Mouse (Mus musculus): ENCODE results near the gene Sgcd. TPM values are rescaled to one million over a fixed set of nuclear protein-coding genes. Genes with fewer than 3 reads are reported as not detected.
A peak's percentile ranks its signal among the peaks of the same experiment; 100 is the strongest.
"Not testable (repeated sequence)": the region's sequence is repeated elsewhere in the genome, so short reads cannot be mapped to it uniquely, and the experiment has no call there.

The Sgcd gene
- total RNA-seq, 2 experiments from 2014 or later = 11.7 to 17.4 TPM

GRCm38 (mm10) chr11:47508047-47508446 lies 480.7 kb downstream of the Sgcd start:
- intact Hi-C loops (cut with DNase I) = no loop called here
- no peak for DNase-seq (ENCODE audit: low spot score in 2 of 2)

- DNase-seq (ENCODE audit: low spot score in 2 of 2); intact Hi-C loops (cut with DNase I): not testable (repeated sequence)
Measured at GRCm38 (mm10) chr11:47503236-47503635, 485.5 kb downstream of the Sgcd start.

DNA sequence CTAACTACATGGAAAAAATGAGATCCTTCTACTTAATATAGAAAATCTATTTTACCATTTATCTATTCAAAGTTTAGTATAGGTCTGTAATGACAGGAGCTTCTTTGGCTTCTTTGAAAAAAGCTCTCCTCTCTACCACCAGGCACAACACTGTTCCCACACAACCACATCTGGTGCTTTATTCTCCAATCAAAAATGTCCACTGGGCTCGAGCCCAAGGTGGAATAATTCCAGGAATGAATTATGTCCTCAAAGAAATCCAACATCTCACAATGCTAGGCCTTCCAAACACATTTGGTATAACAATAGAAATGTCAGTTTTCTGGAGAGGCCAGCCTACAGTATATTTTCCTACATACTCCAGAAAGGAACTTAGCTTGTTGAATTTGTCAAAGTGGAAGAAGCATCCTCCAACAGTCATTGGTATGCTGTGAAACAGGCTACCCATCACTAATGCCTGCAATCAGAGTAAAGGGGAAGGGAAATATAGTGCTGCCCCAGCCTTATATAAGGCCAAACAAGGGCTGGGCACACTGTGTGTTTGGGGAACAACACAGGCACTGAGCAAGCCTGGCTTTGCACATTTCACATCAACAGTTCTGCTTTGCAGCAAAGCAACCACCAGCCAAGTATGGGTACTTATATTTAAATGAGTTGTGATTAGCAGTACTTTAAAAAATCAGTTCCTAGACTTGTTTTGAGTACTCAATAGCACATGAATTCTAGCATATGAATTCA lies 515.1 kb downstream of the Sgcd start:
- intact Hi-C loops (cut with DNase I) = no loop called here
- peak; percentile 16 to 84 for DNase-seq (ENCODE audit: low spot score in 2 of 2)

- intact Hi-C loops (cut with DNase I); DNase-seq (ENCODE audit: low spot score in 2 of 2): not testable (repeated sequence)
Measured at GRCm38 (mm10) chr11:47460700-47461099, 528.1 kb downstream of the Sgcd start.

- intact Hi-C loops (cut with DNase I) = no loop called here
- no peak for DNase-seq (ENCODE audit: low spot score in 2 of 2)
Measured at GRCm38 (mm10) chr11:47460149-47460548, 528.6 kb downstream of the Sgcd start.

- intact Hi-C loops (cut with DNase I) = no loop called here
- no peak for DNase-seq (ENCODE audit: low spot score in 2 of 2)
Measured at GRCm38 (mm10) chr11:47459214-47459613, 529.6 kb downstream of the Sgcd start.

- DNase-seq (ENCODE audit: low spot score in 2 of 2) = no peak
- intact Hi-C loops (cut with DNase I) = no loop called here
Measured at GRCm38 (mm10) chr11:47447790-47448189, 541.0 kb downstream of the Sgcd start.

DNA sequence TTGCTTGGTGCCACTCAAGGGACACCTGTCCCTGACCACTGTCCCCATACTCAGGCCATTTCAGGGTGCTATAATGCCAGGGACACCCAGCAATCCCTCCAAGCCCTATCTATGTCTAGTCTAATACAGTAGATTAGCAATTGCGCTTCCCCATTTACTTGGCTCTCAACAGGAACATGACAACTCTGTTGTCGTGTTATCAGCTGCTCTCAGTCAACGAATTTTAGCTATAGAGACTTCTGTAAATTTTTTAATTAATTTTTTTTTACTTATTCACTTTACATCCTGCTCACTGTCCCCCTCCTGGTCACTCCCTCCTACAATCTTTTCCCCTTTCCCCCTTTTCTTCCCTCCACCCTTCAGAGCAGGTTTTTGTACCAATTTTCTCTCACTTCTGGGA lies 542.4 kb downstream of the Sgcd start:
- DNase-seq (ENCODE audit: low spot score in 2 of 2) = no peak
- intact Hi-C loops (cut with DNase I) = no loop called here

DNA sequence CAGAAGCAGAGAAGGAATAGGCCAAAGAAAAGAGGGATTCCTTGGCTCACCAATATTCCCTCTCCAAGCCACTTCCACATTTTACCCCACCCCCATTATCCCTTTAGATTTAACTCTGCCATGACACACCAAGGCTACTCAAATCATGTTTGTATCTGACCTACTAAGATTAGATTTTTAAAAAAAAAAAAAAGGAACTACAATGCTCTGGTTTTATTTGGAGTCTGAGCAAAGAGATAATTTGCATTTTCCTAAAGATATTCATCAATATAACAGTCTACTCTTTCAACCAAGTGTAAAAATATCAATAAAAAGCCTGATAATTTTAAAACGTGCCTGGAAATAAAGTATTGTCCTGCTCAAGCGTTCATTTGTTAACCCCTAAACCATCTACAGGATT lies 543.1 kb downstream of the Sgcd start:
- intact Hi-C loops (cut with DNase I) = no loop called here
- DNase-seq (ENCODE audit: low spot score in 2 of 2) = no peak

DNA sequence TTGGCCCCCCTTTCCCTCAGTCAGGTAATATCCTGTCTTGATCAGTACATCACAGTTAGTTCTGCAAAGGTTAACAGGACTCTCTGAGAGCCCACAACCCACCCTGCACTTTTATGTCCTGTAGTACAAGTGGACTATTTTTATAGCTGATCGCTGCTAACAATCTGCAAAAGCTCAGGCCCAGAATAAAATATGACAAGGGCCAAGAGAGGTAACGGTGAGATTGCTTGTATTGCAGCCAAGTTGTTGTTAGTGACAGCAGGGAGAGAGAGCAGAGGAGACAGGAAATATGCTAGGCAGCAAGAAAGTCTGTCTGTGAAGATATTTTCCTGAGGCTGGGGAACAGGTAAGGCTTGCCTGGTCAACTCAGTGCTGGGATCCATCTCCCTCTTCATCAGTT lies 546.5 kb downstream of the Sgcd start:
- DNase-seq (ENCODE audit: low spot score in 2 of 2) = no peak
- intact Hi-C loops (cut with DNase I) = no loop called here

- intact Hi-C loops (cut with DNase I) = no loop called here
- DNase-seq (ENCODE audit: low spot score in 2 of 2) = no peak
Measured at GRCm38 (mm10) chr11:47399607-47400006, 589.2 kb downstream of the Sgcd start.

DNA sequence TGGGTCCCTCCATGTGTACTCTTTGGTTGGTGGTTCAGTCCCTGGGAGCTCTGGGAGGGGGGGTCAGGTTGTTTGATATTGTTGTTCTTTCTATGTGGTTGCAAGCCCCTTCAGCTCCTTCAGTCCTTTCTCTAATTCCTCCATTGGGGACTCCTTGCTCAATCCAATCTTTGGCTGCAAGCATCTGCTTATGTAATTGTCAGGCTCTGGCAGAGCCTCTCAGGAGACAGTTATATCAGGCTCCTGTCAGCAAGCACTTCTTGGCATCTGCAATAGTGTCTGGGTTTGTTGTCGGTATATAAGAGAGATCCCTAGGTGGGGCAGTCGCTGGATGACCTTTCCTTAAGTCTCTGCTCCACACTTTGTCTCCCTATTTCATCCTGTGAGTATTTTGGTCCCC lies 598.0 kb downstream of the Sgcd start:
- DNase-seq (ENCODE audit: low spot score in 2 of 2); intact Hi-C loops (cut with DNase I): not testable (repeated sequence)

DNA sequence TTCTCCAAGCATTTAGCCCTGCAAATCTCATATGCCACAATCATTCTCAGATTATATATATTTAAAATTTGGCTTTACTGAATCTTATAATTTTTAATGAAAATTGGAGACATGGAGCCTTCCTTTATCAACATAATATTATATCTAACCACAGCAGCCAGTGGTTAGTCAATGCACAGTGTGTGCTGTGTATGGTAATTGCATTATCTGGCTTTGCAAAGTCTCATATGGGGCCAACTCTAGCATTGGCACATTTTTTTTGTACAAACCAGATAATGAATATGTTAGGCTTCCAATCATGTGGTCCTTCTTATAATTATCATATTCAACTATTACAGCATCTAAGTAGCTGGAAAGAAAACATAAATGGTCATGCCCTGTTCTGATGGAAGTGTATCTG lies 599.4 kb downstream of the Sgcd start:
- intact Hi-C loops (cut with DNase I) = no loop called here
- DNase-seq (ENCODE audit: low spot score in 2 of 2) = no peak

DNA sequence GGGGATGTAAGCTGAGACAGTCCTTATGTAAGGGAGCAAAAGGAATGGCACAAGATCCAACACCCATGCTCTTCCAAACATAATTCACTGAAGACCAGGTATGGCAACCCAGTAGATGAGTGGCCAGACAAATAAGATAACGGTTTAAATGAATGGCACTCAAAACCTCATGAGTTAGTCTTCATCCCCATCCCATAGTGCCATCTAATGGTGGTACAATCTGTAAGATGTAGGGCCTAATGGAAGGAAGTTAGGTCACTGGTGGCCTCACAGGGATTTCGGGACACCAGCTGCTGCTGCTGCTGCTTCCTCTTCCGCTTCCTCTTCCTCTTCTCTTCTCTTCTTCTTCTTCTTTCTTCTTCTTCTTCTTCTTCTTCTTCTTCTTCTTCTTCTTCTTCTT lies 601.0 kb downstream of the Sgcd start:
- DNase-seq (ENCODE audit: low spot score in 2 of 2) = no peak
- intact Hi-C loops (cut with DNase I) = no loop called here

- DNase-seq (ENCODE audit: low spot score in 2 of 2) = no peak
- intact Hi-C loops (cut with DNase I) = no loop called here
Measured at GRCm38 (mm10) chr11:47386136-47386535, 602.6 kb downstream of the Sgcd start.

DNA sequence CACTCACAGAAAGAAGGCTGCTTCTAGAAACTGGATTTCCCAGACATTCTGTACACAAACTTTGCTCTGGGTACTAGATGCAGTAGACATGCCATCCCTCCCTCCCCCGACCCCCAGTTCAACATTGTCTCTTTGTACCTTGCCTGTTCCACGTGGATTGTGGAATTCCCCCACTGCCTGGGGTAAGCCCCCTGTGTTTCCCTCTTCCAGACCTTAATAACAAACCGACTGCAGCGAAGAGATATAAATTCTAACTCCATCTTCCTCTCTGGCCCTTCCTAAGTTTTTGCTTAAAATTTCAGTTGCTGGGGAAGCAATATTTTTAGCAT lies 609.2 kb downstream of the Sgcd start:
- no peak for DNase-seq (ENCODE audit: low spot score in 2 of 2)
- intact Hi-C loops (cut with DNase I) = no loop called here

GRCm38 (mm10) chr11:47378843-47379629 lies 609.7 kb downstream of the Sgcd start:
- intact Hi-C loops (cut with DNase I) = no loop called here
- peak; percentile 19 to 30 for DNase-seq (ENCODE audit: low spot score in 2 of 2)

DNA sequence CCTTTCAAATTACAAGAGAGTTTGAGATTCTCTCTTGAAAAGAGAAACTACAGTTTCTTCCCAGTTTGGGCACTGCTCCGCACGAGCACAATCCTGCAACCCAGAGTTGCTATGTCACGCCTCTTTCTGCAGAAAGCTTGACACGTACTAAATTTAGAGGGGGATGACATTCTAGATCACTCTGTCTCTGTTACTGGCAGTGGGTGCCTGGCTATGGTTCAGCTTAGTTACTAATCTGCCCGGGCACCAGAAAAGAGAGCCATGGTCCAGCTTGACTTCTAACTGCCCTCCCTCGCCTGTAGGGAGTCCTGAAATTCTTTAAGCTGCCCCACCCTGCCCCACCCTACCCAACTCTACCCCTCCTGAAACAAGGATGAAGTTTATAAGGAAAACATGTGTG lies 611.3 kb downstream of the Sgcd start:
- no peak for DNase-seq (ENCODE audit: low spot score in 2 of 2)
- intact Hi-C loops (cut with DNase I) = no loop called here

GRCm38 (mm10) chr11:47376915-47377314 lies 611.9 kb downstream of the Sgcd start:
- intact Hi-C loops (cut with DNase I) = no loop called here
- no peak for DNase-seq (ENCODE audit: low spot score in 2 of 2)

- DNase-seq (ENCODE audit: low spot score in 2 of 2) = no peak
- intact Hi-C loops (cut with DNase I) = no loop called here
Measured at GRCm38 (mm10) chr11:47371616-47372015, 617.2 kb downstream of the Sgcd start.

GRCm38 (mm10) chr11:47351585-47351984 lies 637.2 kb downstream of the Sgcd start:
- DNase-seq (ENCODE audit: low spot score in 2 of 2) = no peak
- intact Hi-C loops (cut with DNase I) = no loop called here

All from left cerebral cortex, postnatal 25 days (tissue).